Mouse (Mus musculus) megakaryocyte, embryonic 14.5 days (primary cell): Measurements from ENCODE around the gene Stoml3.

Experiments used
- FLI1 ChIP-seq: IDR thresholded peaks from 2 replicates; pipeline ENCODE4 v1.6.1; 2012; ENCODE audit warnings: low read length, inconsistent platforms, mixed read lengths
- GATA1 ChIP-seq: IDR thresholded peaks from 3 replicates; pipeline ENCODE4 v1.6.1; 2012; ENCODE audit warnings: mixed read lengths, low read length, inconsistent platforms, borderline replicate concordance

DNA sequence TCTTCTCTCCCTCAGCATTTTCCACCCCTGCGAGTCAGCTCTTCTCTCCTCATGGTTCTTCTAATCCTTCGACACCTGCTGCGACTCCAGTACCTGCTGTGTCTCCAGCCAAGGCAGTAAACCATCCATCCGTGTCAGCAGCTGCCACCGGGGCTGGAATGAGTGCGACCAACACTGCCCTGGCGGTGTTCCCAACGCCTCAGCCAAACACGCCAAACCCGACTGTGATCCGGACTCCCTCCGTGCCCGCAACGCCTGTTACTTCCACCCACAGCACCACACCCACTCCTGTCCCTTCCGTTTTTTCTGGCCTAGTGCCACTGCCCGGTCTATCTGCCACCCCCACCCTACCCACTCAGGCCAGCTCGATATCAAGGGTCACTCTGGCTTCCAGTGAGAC is 11.0 kb upstream of the Stoml3 start:
- TF ChIP-seq FLI1: no peak
- no peak for TF ChIP-seq GATA1
